In genomic region chr7:16045538-16045937, GRCm38 (mm10) we compare ENCODE assay signal across 8 mouse cellular contexts. TPM values are rescaled to one million over a fixed set of nuclear protein-coding genes. Genes with fewer than 3 reads are reported as not detected.
DNase-seq lines count a peak whose midpoint lies in the region; ATAC-seq and TF ChIP-seq lines count a peak whose summit lies in the region.

No protein-coding gene starts in this region.

- TF ChIP-seq POLR2A in olfactory bulb, adult 2 months (IDR thresholded peaks at IDR 0.05; ENCODE audit: insufficient read depth, low read depth, low read length): no peak

- H3K4me3 ChIP-seq in lung, postnatal 0 days (ENCODE audit: low read depth, low read length): no peak overlapping the region
- peak overlapping the region; percentile 81 for H3K4me3 ChIP-seq in limb, embryonic 10.5 days
- no peak overlapping the region for H3K4me3 ChIP-seq in olfactory bulb, adult 2 months (ENCODE audit: insufficient read depth, low read depth, low read length)

- peak; percentile 32 for DNase-seq in CD4-positive, CD25-positive, alpha-beta regulatory T cell, adult 2 months (ENCODE audit: low read depth, low spot score)
- no peak for DNase-seq in lung, postnatal 0 days (ENCODE audit: low spot score)
- DNase-seq in lung, postnatal 36 days: no peak
- no peak for DNase-seq in limb, embryonic 10.5 days (ENCODE audit: low spot score)
- DNase-seq in embryo, embryonic 11 days: no peak
- no peak for DNase-seq in T-cell, adult 2 months (ENCODE audit: low spot score)

- H3K4me2 ChIP-seq in lung, postnatal 0 days (replicated peaks; ENCODE audit: low read depth, low read length): peak overlapping the region; percentile 93

- H3K27me3 ChIP-seq in lung, postnatal 0 days (replicated peaks; ENCODE audit: insufficient read depth, low read length): no peaks in the 10 kb centered on the region
- H3K27me3 ChIP-seq in limb, embryonic 10.5 days (ENCODE audit: low read depth, poor library complexity, severe bottlenecking): no peaks in the 10 kb centered on the region

- peaks cover 20% of the 10 kb centered on the region; the same call in 1 of the 2 replicates for H3K4me1 ChIP-seq in lung, postnatal 0 days (ENCODE audit: insufficient read depth, low read depth, low read length)
- peaks cover 49% of the 10 kb centered on the region for H3K4me1 ChIP-seq in limb, embryonic 10.5 days
- peaks cover 26% of the 10 kb centered on the region for H3K4me1 ChIP-seq in olfactory bulb, adult 2 months (ENCODE audit: control insufficient read depth, insufficient read depth, low read length)

- H3K27ac ChIP-seq in lung, postnatal 0 days (ENCODE audit: low read length): peak overlapping the region; percentile 95
- H3K27ac ChIP-seq in limb, embryonic 10.5 days: peak overlapping the region; percentile 93
- peak overlapping the region; percentile 84; the same call in 1 of the 2 replicates for H3K27ac ChIP-seq in olfactory bulb, adult 2 months (ENCODE audit: insufficient read depth, low read depth, low read length)

- H3K9me3 ChIP-seq in lung, postnatal 0 days (ENCODE audit: low read length): no peaks in the 10 kb centered on the region
- no peaks in the 10 kb centered on the region for H3K9me3 ChIP-seq in limb, embryonic 10.5 days (replicated peaks)

- H3K36me3 ChIP-seq in lung, postnatal 0 days (ENCODE audit: insufficient read depth, low read length): no peaks in the 10 kb centered on the region
- peaks cover 16% of the 10 kb centered on the region for H3K36me3 ChIP-seq in limb, embryonic 10.5 days

- no peak for TF ChIP-seq CTCF in lung, postnatal 0 days (IDR thresholded peaks at IDR 0.05)
- no peak for TF ChIP-seq CTCF in olfactory bulb, adult 2 months (IDR thresholded peaks at IDR 0.05; ENCODE audit: insufficient read depth, low read depth, low read length)

- ATAC-seq in CD4-positive, CD25-positive, alpha-beta regulatory T cell, adult 4 months: no peak
- no peak for ATAC-seq in lung, postnatal 0 days

- no peak overlapping the region for H3K9ac ChIP-seq in lung, postnatal 0 days (replicated peaks; ENCODE audit: low read depth)

- TF ChIP-seq EP300 in lung, postnatal 0 days (IDR thresholded peaks at IDR 0.05): no peak

- 54% methylated on average over 2 of the region's 2 CpGs for WGBS in lung, postnatal 0 days
- 41% methylated on average over 2 of the region's 2 CpGs for WGBS in limb, embryonic 10.5 days
- WGBS in olfactory bulb, adult 2 months: 50% methylated on average over 2 of the region's 2 CpGs

RNA-seq across cellular contexts. Expression of gene Bicra, which starts 2.2 kb away (rescaled TPM):
- polyA plus RNA-seq in CD4-positive, CD25-positive, alpha-beta regulatory T cell, adult 4 months (2017; shearing (Covaris generic)): 1 to 10 TPM; 3.6 to 3.9 TPM
- 2.3 and 3.1 TPM in 2 replicates for polyA plus RNA-seq in lung, postnatal 0 days (2015; fragmentation: Nextera tagmentation; extraction: Ambion mirVana)
- polyA plus RNA-seq in limb, embryonic 10.5 days (2016; fragmentation: Nextera tagmentation; extraction: Ambion mirVana): 10.6 and 10.8 TPM in 2 replicates
- polyA plus RNA-seq in olfactory bulb, adult 2 months (2012; ENCODE audit: insufficient read depth, insufficient read length, low replicate concordance, missing spikeins): not detected in 2 replicates

RNA-seq across cellular contexts. Expression of gene Zfp541, which starts 16.1 kb away (rescaled TPM):
- polyA plus RNA-seq in CD4-positive, CD25-positive, alpha-beta regulatory T cell, adult 4 months (2017; shearing (Covaris generic)): not detected
- not detected in 2 replicates for polyA plus RNA-seq in lung, postnatal 0 days (2015; fragmentation: Nextera tagmentation; extraction: Ambion mirVana)
- polyA plus RNA-seq in limb, embryonic 10.5 days (2016; fragmentation: Nextera tagmentation; extraction: Ambion mirVana): 0.05 TPM in 1 of 2 replicates, not detected in the other
- not detected in 2 replicates for polyA plus RNA-seq in olfactory bulb, adult 2 months (2012; ENCODE audit: insufficient read depth, insufficient read length, low replicate concordance, missing spikeins)

RNA-seq across cellular contexts. Expression of gene Napa, which starts 52.7 kb away (rescaled TPM):
- 100 to 1,000 TPM; 198 to 297 TPM for polyA plus RNA-seq in CD4-positive, CD25-positive, alpha-beta regulatory T cell, adult 4 months (2017; shearing (Covaris generic))
- polyA plus RNA-seq in lung, postnatal 0 days (2015; fragmentation: Nextera tagmentation; extraction: Ambion mirVana): 154 TPM in 2 replicates
- 197 and 216 TPM in 2 replicates for polyA plus RNA-seq in limb, embryonic 10.5 days (2016; fragmentation: Nextera tagmentation; extraction: Ambion mirVana)
- polyA plus RNA-seq in olfactory bulb, adult 2 months (2012; ENCODE audit: insufficient read depth, insufficient read length, low replicate concordance, missing spikeins): not detected in 2 replicates
